Mouse (Mus musculus) forebrain, embryonic 12.5 days (tissue): ENCODE measurements at regions not wholly inside any gene's neighbourhood (a gene's known extent, or its start where the extent isn't known, plus 50 kb on each side); places are given as distances from the start of the nearest gene placed in this dataset.

Experiments
- ATAC-seq: fragments of 200-750 bp; cut with Nextera tagmentation; 2 replicates; pipeline ENCODE4 v1.8.0; 2017; ENCODE audit warnings: moderate TSS enrichment; ENCODE audit not compliant: low FRiP score
- H3K27ac ChIP-seq: fragments of 300-500 bp; sonication (generic); 2 replicates; pipeline ENCODE4 v1.5.1; 2016; ENCODE audit warnings: mild to moderate bottlenecking
- H3K27me3 ChIP-seq: fragments of 300-500 bp; sonication (generic); 2 replicates; pipeline ENCODE4 v1.6.1; 2016; ENCODE audit warnings: mild to moderate bottlenecking
- H3K36me3 ChIP-seq: fragments of 300-500 bp; sonication (generic); replicated peaks from 2 replicates; pipeline ENCODE4 v1.6.1; 2016; ENCODE audit warnings: mild to moderate bottlenecking
- H3K4me1 ChIP-seq: fragments of 300-500 bp; sonication (generic); 2 replicates; pipeline ENCODE4 v1.6.1; 2016
- H3K4me2 ChIP-seq: fragments of 300-500 bp; sonication (generic); 2 replicates; pipeline ENCODE4 v1.6.1; 2016; ENCODE audit warnings: mild to moderate bottlenecking, moderate library complexity
- H3K4me3 ChIP-seq: fragments of 300-500 bp; sonication (generic); replicated peaks from 2 replicates; pipeline ENCODE4 v1.5.1; 2016; ENCODE audit warnings: mild to moderate bottlenecking
- H3K9ac ChIP-seq: fragments of 300-500 bp; sonication (generic); 2 replicates; pipeline ENCODE4 v1.6.1; 2016; ENCODE audit warnings: mild to moderate bottlenecking
- H3K9me3 ChIP-seq: fragments of 300-500 bp; sonication (generic); 2 replicates; pipeline ENCODE4 v1.6.1; 2016
- WGBS: fragments of 180-500 bp; shearing (Covaris S2); methylation state at CpG from one replicate; pipeline ENCODE4 v1.1.7; 2016; 5-methylcytosine and 5-hydroxymethylcytosine counted together

- Histone ChIP-seq H3K9ac (no peak overlapping the region), H3K4me1 (peaks cover 54% of the 10 kb centered on the region)
- WGBS, result 87% methylated on average over 8 of the region's 8 CpGs
Observed at GRCm38 (mm10) chr12:112327411-112327810, 161.8 kb upstream of the A530016L24Rik start.

GRCm38 (mm10) chr12:112328809-112329575, 160.3 kb upstream of the A530016L24Rik start:
- peak; percentile 21 for ATAC-seq
- Histone ChIP-seq H3K9me3 (no peaks in the 10 kb centered on the region), H3K27me3 (peaks cover 10% of the 10 kb centered on the region; the same call in 1 of the 2 replicates), H3K36me3 (no peaks in the 10 kb centered on the region), H3K9ac (no peak overlapping the region), H3K4me3 (no peak overlapping the region), H3K4me1 (peaks cover 69% of the 10 kb centered on the region), H3K4me2 (peak overlapping the region; percentile 39), H3K27ac (peak overlapping the region; percentile 95)
- WGBS, result 28% methylated on average over 8 of the region's 8 CpGs

More at GRCm38 (mm10) chr12:112327411-112327810, 161.8 kb upstream of the A530016L24Rik start:
- Histone ChIP-seq H3K27ac (no peak overlapping the region), H3K4me3 (no peak overlapping the region), H3K4me2 (no peak overlapping the region), H3K9me3 (no peaks in the 10 kb centered on the region), H3K36me3 (no peaks in the 10 kb centered on the region), H3K27me3 (peaks cover 10% of the 10 kb centered on the region; the same call in 1 of the 2 replicates)
- no peak for ATAC-seq

- ATAC-seq, result peak; percentile 24
- Histone ChIP-seq H3K9ac (peak overlapping the region; percentile 38), H3K4me1 (peaks cover 77% of the 10 kb centered on the region), H3K27me3 (peaks cover 10% of the 10 kb centered on the region; the same call in 1 of the 2 replicates), H3K4me2 (peak overlapping the region; percentile 39), H3K36me3 (no peaks in the 10 kb centered on the region), H3K9me3 (no peaks in the 10 kb centered on the region), H3K4me3 (no peak overlapping the region), H3K27ac (peak overlapping the region; percentile 95)
- WGBS, result 7% methylated on average over 18 of the region's 18 CpGs
Observed at GRCm38 (mm10) chr12:112329701-112330301, 159.4 kb upstream of the A530016L24Rik start.

GRCm38 (mm10) chr12:112330557-112330956, 158.7 kb upstream of the A530016L24Rik start:
- ATAC-seq, result no peak
- Histone ChIP-seq H3K9me3 (no peaks in the 10 kb centered on the region), H3K27ac (peak overlapping the region; percentile 95), H3K4me2 (no peak overlapping the region), H3K4me1 (peaks cover 85% of the 10 kb centered on the region), H3K36me3 (no peaks in the 10 kb centered on the region), H3K4me3 (no peak overlapping the region), H3K27me3 (peaks cover 10% of the 10 kb centered on the region; the same call in 1 of the 2 replicates), H3K9ac (peak overlapping the region; percentile 38)
- 59% methylated on average over 5 of the region's 5 CpGs for WGBS

- H3K4me1 ChIP-seq, result peaks cover 90% of the 10 kb centered on the region
- H3K4me2 ChIP-seq, result no peak overlapping the region
- peak overlapping the region; percentile 29 for H3K9ac ChIP-seq
- peaks cover 10% of the 10 kb centered on the region; the same call in 1 of the 2 replicates for H3K27me3 ChIP-seq
- no peak overlapping the region for H3K4me3 ChIP-seq
- H3K9me3 ChIP-seq, result no peaks in the 10 kb centered on the region
- WGBS, result 66% methylated on average over 16 of the region's 16 CpGs
- H3K27ac ChIP-seq, result peak overlapping the region; percentile 95
- ATAC-seq, result no peak
- no peaks in the 10 kb centered on the region for H3K36me3 ChIP-seq
Observed at GRCm38 (mm10) chr12:112331061-112331460, 158.2 kb upstream of the A530016L24Rik start.

- WGBS, result 17% methylated on average over 19 of the region's 19 CpGs
- H3K4me1 ChIP-seq, result peaks cover 97% of the 10 kb centered on the region
Observed at GRCm38 (mm10) chr12:112333125-112334079, 155.8 kb upstream of the A530016L24Rik start.

GRCm38 (mm10) chr12:112334106-112334855, 155.0 kb upstream of the A530016L24Rik start:
- H3K36me3 ChIP-seq, result no peaks in the 10 kb centered on the region
- 0 out of 2 replicates have a peak, but pooled peaks cover 3% of the 10 kb centered on the region for H3K27me3 ChIP-seq
- no peak overlapping the region for H3K4me3 ChIP-seq
- H3K4me2 ChIP-seq, result peak overlapping the region; percentile 33
- WGBS, result 22% methylated on average over 20 of the region's 20 CpGs
- peaks cover 93% of the 10 kb centered on the region for H3K4me1 ChIP-seq
- ATAC-seq, result peak; percentile 39
- H3K9ac ChIP-seq, result peak overlapping the region; percentile 25
- H3K27ac ChIP-seq, result peak overlapping the region; percentile 98
- no peaks in the 10 kb centered on the region for H3K9me3 ChIP-seq

More at GRCm38 (mm10) chr12:112333125-112334079, 155.8 kb upstream of the A530016L24Rik start:
- Histone ChIP-seq H3K36me3 (no peaks in the 10 kb centered on the region), H3K9ac (peak overlapping the region; percentile 42), H3K9me3 (no peaks in the 10 kb centered on the region), H3K4me2 (peak overlapping the region; percentile 33), H3K4me3 (no peak overlapping the region), H3K27ac (peak overlapping the region; percentile 98), H3K27me3 (peaks cover 4% of the 10 kb centered on the region; the same call in 1 of the 2 replicates)
- ATAC-seq, result peak; percentile 58

GRCm38 (mm10) chr12:112335641-112336040, 153.6 kb upstream of the A530016L24Rik start:
- Histone ChIP-seq H3K36me3 (no peaks in the 10 kb centered on the region), H3K27me3 (0 out of 2 replicates have a peak, but pooled peaks cover 4% of the 10 kb centered on the region), H3K4me1 (peaks cover 87% of the 10 kb centered on the region), H3K9ac (no peak overlapping the region), H3K27ac (peak overlapping the region; percentile 98), H3K4me2 (no peak overlapping the region), H3K4me3 (no peak overlapping the region), H3K9me3 (no peaks in the 10 kb centered on the region)
- WGBS, result 32% methylated on average over 7 of the region's 7 CpGs
- no peak for ATAC-seq

GRCm38 (mm10) chr12:112336691-112337295, 152.5 kb upstream of the A530016L24Rik start:
- Histone ChIP-seq H3K9me3 (no peaks in the 10 kb centered on the region), H3K4me2 (no peak overlapping the region), H3K27me3 (0 out of 2 replicates have a peak, but pooled peaks cover 4% of the 10 kb centered on the region), H3K4me3 (no peak overlapping the region), H3K9ac (0 out of 2 replicates have a peak overlapping the region, but pooled peaks have one; percentile 21), H3K36me3 (no peaks in the 10 kb centered on the region), H3K4me1 (peaks cover 75% of the 10 kb centered on the region), H3K27ac (peak overlapping the region; percentile 98)
- WGBS, result 84% methylated on average over 9 of the region's 9 CpGs
- no peak for ATAC-seq

- Histone ChIP-seq H3K4me3 (no peak overlapping the region), H3K9me3 (no peaks in the 10 kb centered on the region), H3K9ac (no peak overlapping the region), H3K27me3 (0 out of 2 replicates have a peak, but pooled peaks cover 4% of the 10 kb centered on the region), H3K36me3 (no peaks in the 10 kb centered on the region), H3K4me2 (no peak overlapping the region), H3K27ac (peak overlapping the region; percentile 98), H3K4me1 (peaks cover 69% of the 10 kb centered on the region)
- no peak for ATAC-seq
- 33% methylated on average over 11 of the region's 11 CpGs for WGBS
Observed at GRCm38 (mm10) chr12:112337443-112337842, 151.8 kb upstream of the A530016L24Rik start.

- H3K4me1 ChIP-seq, result peaks cover 62% of the 10 kb centered on the region
Observed at GRCm38 (mm10) chr12:112338976-112339375, 150.3 kb upstream of the A530016L24Rik start.

More at GRCm38 (mm10) chr12:112338976-112339375, 150.3 kb upstream of the A530016L24Rik start:
- no peak for ATAC-seq
- Histone ChIP-seq H3K27me3 (0 out of 2 replicates have a peak, but pooled peaks cover 4% of the 10 kb centered on the region), H3K9ac (no peak overlapping the region), H3K9me3 (no peaks in the 10 kb centered on the region), H3K4me2 (no peak overlapping the region), H3K36me3 (no peaks in the 10 kb centered on the region), H3K27ac (0 out of 2 replicates have a peak overlapping the region, but pooled peaks have one; percentile 36), H3K4me3 (no peak overlapping the region)
- 91% methylated on average over 15 of the region's 15 CpGs for WGBS
